Mouse (Mus musculus) fibroblast of lung, adult 2 months (primary cell): ENCODE measurements around the gene Olfr1271.
"Not testable (repeated sequence)": the region's sequence is repeated elsewhere in the genome, so short reads cannot be mapped to it uniquely, and the experiment has no call there.

Source experiments
- DNase-seq: peaks from one replicate; pipeline ENCODE4 v3.0.0-alpha.2; 2011; ENCODE audit warnings: low read depth

The Olfr1271 gene

GRCm38 (mm10) chr2:90270932-90271331 lies at the start of gene Olfr1271:
Olfr1271 (minus strand) TSS chr2:90271032.
- no peak for DNase-seq

- DNase-seq, result no peak
These were observed 21.9 kb upstream of the Olfr1271 start, which contains the start of gene Olfr1272 for GRCm38 (mm10) chr2:90292741-90293140. Olfr1272 (minus strand) TSS chr2:90292841.

GRCm38 (mm10) chr2:90257492-90257891 lies 13.3 kb downstream of the Olfr1271 start, which contains the start of gene Olfr142:
Olfr142 (minus strand) TSS chr2:90257592.
- no peak for DNase-seq

GRCm38 (mm10) chr2:90224393-90224792 lies 46.4 kb downstream of the Olfr1271 start, which contains the start of gene Olfr1506:
Olfr1506 (minus strand) TSS chr2:90224493.
- not testable (repeated sequence) for DNase-seq
